Mouse (Mus musculus) urinary bladder, adult 18-20 months (tissue): ENCODE measurements at regions not wholly inside any gene's neighbourhood (a gene's known extent, or its start where the extent isn't known, plus 50 kb on each side); places are given as distances from the start of the nearest gene placed in this dataset.

ENCODE experiments used
- DNase-seq, 2 experiments: peaks; one replicate each; pipeline ENCODE4 v3.0.0; 2022; ENCODE audit warnings: low spot score in 2 of 2, mixed read lengths in 2 of 2

DNA sequence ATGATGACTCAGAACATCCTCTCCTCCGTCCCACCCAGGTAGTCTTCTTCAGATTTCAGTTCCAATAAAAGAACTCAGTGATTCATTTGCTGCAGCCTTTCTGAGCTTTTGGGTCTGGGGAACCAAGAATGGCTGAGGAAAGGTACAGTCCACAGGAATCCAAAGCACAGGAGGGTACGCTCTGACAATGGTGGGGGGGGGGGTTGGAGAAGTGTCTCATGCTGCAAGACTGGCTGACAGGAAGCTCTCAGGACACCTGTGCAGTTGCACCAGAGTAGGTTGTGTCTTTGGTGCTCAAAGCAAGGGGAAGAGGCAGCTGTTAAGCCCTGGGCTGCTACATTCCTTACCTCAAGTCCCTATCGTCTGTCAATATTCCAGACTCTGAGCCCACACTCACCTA, 192.7 kb upstream of the Bcl6 start:
- no peak for DNase-seq

DNA sequence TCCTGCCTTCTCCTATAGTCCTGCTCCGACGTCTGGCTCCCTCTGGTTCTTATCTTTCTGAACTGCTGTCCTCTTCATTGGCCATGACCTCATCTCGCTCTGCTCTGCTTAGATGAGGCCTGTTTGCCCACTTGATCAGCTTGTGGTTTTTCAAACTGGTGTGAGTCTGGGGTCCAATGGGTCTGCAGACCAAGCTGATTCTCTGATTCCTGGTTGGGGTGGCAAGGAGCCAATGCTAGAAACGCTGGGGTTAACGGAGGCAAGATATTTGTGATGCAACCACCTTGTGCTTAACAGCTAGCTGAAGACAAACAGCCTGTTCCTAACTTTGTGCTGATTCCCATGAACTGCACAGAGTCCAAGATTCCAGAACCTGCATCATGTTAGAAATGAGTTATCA, 192.0 kb upstream of the Bcl6 start:
- no peak for DNase-seq

DNA sequence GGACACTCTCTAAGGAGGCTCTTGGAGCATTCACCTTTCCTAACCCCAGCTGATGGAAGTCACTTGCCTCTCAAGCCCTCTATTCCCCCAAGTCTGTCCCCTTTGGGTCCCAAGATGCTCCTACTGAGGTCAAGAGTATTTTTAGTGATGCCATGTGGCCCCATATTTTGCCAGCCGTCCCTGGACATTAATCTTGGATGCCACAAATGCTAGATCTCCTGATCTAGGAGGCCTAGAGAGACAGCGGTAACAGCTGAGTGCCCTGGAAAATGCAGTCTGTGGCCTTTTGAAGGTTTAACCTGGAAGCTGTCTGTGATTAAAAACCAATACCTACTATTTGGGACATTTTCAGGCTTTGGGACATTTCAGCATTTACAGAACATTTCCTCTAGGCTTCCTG, 188.9 kb upstream of the Bcl6 start:
- no peak for DNase-seq

DNA sequence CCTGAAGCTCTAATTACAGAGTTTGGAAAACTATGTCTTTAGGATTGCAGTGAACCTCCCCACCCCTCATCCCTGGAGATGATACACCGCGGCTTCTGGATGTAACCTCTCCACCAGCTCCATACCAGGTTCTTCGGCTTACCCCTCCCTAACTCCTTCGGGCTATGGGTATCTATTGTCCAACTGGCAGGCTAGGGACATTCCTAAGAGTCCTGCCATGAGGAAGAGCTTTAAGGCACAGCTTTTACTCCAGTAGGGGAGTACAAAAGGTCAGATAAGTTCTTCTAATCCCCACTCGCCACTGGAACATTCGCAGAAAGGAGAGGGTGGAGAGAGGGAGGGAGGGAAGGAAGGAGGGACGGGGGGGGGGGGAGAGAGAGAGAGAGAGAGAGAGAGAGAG, 188.5 kb upstream of the Bcl6 start:
- DNase-seq = no peak

DNA sequence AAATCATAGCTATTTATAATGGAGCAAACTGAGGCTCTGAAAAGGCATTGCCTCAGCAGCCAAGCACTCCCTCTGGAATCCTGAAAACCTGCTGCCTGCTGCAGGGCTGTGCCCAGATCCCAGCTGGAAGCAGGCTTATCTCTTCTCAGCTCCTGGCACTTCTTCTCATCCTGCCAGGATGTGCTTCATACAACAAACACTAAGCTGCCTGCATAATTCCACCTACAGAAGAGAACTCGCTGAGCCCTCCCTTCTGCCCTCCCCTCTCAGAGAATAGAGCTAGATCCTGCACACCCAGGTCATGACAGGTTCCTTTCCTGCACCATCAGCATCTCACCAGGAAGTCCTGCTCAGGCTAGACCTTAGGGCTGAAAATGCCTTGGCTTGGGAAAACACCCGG, 187.4 kb upstream of the Bcl6 start:
- no peak for DNase-seq

DNA sequence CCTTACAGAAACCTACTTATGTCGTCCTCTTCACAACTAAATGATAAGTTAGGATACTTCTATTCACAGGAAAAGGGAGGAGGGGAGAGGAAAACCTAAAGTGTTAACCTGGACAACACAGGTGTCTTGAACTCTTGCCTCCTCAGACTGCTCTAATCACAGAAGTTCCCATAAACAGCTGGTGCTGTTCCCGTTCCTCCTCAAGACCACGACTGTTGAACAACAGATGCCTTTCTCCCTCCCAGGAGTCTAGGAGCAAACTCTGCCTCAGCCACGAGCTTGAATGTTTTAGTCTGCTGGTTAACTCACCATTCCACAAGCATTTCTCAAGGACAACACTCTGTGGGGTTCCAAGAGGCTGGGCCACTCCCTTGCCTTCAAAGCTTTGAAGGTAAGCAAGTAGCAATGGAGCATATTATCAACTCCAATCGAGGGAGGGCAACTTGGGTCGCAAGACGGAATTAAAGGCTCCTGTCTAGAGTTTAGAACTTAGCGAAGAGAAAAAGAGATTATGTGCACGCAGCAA, 186.6 kb upstream of the Bcl6 start:
- DNase-seq = no peak

DNA sequence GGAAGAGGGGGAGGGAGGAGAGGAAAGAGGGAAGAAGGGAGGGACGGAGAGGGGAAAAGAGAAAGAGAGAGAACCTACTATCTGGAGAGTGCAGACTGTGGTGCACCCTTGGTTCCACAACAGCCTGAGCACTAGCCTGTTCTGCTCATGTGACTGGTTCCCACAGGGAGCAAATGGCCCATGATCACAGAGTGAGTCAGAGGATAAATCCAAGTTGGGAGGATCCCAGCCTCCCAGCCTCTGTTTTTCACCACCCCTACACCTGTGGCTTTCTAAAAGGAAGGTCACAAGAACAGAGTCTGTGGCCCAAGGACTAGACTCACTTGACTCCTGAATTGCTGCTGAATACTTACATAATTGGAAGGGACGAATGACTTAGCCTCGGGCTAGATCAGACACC, 185.9 kb upstream of the Bcl6 start:
- DNase-seq = no peak

DNA sequence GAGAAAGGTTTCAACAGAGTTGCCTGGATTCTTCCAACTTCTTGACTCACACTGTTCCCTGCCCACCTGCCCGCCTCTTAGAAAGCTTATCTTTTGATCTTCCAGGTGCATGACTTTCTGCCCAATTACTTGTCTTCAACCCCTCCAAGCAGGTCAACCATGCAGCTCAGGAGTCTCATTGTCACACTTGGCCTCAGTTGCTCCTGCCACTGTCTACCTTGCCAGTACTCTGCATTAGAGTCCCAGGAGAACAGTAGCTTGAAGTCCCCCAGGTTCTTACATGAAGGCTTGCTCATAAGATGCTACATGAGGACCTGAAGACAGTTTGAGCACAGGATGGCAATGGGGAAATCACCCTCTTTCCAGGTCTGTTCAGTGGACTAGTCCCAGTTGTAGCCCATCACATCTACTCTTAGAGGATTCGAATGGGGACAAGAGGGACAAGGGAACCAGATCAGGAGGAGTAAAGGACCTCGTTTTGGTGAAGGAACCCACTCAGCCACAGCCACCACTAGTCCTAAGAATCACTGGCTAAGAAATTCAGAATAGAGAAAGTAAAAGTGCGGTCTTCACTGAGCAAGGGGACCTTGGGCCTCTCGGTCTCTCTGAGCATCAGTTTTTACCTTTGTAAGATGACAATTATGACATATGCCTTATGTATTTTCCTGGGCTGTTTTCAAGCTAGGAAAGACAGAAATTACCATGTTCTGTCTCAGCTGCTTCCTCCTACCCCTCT, 185.3 kb upstream of the Bcl6 start:
- DNase-seq = no peak

DNA sequence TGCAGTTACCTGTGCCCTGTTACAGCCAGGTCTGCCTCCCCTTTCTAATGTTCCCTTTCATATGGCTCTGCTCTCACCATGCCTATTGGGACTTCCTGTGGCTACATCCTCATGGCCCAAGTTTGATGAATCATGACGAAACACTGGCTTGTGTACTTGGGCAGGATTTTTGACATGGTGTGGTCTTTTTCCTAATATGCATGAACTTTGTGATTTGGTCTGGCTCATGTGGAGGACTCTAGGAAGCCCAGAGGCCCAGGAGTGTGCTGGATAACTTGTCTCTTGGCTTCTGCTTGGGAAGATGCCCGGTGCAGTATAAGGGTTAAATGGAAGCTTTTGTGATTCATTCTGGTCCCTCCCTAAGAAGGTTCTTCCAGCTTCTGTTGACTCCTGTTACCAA, 184.0 kb upstream of the Bcl6 start:
- no peak for DNase-seq

DNA sequence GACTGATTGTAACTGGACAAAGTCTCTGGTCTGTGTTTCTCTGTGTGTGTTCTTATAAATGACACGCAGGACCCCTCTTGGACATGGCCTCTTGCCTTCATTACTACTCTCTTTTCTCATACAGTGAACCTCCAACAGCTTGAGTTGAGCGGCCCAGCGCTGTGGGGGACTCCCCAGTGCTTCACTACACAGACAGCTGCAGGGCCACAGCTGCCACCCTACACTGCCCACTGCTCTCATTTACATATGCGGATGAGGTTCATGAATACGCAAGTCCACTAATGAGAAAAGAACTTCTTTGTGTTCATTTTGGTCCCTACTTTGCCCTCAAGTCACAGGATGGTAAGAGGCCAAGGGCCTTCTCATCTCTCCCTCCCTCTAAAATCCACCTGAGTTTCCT, 183.4 kb upstream of the Bcl6 start:
- DNase-seq = no peak

DNA sequence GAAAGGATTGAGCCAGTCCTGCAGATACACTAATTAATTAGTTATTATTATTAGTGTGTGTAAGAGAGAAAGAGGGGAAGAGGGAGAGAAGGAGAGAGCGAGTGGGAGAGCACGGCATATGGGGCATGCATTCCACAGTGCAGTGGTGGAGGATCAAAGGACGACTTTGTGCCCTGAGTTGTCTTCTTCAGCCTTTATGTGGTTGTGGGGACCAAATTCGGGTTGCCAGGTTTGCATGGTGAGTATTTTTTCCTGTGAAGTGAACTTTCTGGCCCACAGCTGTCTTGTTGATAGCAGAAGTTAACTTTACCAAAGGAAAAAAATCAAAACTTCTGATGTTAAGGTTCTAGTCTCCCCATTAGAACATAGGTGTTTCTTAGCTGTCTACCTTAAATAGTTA, 182.5 kb upstream of the Bcl6 start:
- no peak for DNase-seq

DNA sequence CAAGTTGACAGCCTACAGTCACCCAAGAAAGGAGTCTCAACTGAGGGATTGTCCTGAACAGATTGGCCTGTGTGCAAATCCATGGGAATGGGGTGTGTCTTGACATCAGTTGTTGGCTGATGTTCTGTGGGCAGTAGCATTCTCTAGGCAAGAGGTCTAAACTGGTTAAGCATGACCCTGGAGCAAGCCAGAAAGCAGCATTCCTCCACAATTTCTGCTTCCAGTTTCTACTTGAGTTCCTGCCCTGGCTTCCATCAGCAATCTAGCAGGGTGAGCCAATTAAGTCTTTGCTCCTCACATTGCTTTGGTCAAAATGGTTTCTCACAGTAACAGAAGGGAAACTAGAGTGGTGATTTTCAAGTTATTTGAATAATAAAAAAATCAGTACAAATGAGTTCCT, 177.8 kb upstream of the Bcl6 start:
- no peak for DNase-seq

DNA sequence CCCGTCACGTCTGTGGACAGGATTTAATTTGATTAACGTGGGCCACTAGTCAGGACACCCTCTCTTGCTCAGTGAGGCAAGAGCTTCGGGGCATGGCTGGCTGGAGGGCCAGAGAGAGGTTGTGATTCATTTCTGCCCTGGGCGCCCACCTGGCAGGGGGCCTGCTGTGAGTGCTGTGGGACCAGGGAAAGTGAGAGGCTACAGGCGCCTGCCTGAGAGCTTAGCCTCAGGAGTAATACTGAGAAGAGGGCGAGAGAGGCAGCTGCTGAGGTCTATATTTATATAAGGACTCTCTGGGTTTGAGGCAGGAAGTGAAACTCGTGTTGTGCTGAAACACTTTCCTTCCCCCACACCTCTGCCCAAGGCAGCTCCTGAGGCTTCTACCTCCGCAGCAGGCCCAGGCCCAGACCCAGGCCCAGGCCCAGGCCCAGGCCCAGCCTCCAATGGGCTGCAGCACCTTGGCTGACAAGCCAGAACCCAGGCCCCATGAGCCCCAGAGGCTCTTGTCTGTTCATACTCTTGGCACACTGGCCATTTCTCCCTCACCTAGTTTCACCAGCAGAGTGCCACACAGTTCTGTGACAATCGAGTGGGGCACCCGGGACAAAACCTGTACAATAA, 176.9 kb upstream of the Bcl6 start:
- no peak for DNase-seq

DNA sequence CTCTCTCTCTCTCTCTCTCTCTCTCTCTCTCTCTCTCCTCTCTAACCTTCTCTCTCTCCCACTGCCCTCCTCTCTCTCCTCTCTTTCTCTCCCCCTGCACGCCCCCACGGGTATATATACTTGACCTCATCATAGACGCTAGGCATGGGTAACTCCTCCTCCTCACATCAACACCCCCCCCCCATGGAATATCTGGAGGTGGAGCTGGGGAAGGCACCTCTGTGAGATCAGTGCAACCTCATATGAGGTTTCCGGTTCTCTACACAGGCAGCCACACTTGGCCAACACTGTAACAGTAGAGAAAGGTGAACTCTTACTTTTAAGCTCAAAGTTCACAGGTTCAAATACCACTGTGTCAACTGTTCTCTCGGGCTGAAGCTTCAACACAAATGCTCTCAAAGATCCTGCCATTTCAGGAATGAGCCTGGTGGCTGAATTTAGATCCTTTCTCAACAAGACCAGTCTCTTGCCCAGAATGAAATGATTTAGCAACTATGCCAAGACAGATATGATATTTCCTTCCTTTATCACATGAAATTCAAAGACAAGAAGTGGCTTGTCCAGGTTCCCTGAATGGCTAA, 172.1 kb upstream of the Bcl6 start:
- no peak for DNase-seq

DNA sequence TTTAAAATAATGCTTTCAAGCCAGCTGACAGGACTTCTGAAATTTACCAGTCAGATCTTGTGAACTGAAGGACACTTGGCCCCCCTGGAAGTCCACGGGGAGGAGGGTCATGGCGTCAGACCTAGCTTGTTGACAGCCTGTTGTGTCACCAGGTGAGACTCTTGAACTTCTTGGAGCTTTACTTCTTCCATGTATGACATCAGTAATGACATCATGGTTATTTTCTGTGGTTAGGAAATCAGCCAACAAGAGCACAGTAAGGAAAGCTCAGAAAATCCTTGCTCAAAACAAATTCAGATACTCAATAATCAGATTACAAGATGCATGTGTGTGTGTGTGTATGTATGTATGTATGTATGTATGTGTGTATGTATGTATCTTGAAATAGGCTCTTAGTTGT, 170.7 kb upstream of the Bcl6 start:
- DNase-seq = no peak

DNA sequence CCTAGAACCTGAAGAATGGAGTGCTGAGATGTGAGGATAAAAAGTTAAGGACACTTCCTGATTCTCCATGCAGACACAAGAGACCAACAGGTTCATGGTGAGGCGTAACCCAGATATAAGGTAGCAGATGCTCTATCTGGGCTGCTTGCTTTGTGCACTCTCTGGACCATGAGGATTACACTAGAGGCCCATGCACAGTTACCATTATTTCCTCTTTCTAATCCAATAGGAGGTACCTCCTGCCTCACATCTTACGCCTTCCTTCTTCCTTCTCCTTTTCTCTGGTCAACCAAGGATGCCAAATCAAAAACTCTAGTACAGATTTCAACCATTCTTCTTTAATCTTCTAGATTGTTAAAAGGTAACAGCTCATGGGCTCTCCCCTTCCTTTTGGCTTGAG, 169.1 kb upstream of the Bcl6 start:
- no peak for DNase-seq

DNA sequence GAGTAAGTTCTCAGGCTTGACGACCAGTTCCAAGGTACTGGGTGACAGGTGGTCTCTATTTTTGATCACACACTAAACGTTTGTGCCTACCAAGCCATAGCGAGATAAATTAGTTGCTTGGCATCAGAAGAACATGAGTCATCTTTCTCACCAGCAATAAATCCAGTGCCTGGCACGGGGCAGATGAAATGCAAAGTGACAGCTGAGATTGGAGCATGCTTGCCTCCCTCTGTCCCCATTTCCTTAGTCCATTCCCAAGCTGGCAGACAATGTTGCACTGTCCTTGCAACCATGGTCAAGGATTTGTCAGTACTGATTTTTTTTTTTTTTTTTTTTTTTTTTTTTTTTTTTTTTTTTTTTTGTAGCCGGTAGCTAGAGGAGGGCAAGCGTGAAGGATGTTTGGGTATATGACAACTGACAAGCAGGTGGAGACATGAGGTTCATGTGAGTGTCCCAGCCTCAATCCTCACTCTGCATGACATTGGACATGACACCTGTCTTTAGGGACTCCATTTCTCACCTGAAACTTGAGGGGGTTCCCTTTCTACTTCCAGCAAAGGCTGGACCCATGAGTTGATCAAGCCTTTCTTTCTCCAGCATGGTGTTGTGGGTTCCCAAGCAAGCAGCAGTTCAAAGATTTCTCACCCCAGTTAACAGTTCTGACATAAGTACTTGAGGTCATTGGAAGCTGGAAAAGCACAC, 168.2 kb upstream of the Bcl6 start:
- DNase-seq = no peak

DNA sequence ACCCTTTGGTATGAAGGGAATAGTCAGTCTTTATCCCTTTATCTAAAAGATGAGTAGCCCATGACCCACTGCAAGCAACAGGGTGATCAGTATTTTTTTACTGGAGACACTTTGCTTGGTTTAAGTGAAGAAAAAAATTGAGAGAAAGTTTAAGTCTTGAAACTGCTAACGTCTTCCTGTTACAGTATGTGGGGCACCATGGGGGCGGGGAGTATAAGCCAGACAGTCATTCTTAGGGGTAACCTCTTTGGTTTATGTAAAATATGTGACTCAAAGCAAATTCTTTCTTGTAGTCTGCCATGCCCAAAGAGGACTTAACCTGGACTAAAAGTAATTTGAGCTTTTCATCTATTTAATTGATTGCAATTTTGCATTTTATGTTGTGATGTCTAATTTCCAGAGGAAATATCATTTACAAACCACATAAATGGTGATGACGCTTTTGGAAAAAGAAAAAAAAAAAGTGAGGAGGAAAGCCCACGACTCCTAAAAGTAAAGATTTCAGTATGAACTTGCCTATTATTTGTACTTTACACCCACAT, 166.2 kb upstream of the Bcl6 start:
- no peak for DNase-seq

DNA sequence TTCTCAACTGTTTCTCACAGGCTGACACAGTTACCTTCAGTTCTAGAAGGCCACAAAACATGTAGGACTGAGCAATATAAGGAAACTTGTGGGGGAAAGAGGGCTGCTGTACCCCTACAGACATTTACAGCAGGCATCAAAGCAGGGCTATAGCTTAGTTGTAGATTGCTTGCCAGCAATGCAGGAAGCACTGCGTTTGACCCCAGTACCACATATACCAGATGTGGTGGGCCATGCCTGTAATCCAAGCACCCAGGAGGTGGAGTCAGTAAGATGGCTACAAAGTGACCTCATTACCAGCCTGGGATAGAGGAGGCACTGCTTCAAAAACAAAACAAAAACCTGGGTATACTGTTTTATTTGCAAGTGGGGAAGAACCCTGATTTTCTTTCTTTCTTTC, 165.3 kb upstream of the Bcl6 start:
- DNase-seq = no peak

DNA sequence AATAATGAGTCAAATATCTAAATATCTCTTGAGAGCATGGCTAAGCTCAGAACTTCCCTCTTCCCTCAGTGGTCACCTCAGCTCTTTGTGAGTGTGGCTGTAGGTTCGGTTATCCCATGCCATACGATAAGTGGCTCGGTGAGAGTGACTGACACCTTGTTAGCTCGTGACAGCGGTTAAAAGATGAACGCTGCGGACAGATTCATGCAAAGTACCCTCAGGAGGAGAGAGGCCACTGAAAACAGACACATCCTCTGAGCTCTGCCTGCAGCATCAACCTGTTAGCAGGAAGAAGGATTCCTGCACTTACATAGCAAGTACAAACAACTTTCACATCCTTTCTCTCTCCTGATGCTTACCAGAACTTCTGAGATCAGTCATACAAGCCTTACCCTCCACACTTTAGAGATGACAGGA, 163.2 kb upstream of the Bcl6 start:
- no peak for DNase-seq

DNA sequence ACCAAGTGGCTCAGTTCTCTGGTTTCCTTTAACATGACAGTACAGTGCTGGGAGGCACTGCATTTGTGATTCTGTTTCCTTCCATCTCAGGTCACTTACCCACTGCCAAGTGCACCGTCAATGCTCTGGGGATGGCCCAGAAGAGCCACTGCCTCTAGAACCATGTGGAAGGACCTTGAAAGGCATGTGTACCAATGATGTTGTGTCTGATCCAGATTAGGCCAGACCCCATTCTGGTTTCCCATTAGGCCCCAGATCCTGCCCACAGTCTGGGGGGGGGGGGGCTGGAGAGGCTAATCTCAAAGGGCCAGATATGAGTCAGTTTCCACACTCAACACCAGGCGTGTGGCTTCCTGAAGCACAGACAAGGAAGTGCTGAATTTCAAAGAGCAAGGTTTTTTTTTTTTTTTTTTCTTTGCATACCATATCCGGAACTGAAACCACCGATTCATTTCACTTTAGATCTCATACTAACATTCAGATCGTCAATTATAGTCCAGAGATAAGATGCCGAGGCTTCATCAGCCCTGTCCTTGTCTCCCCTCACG, 162.6 kb upstream of the Bcl6 start:
- no peak for DNase-seq

DNA sequence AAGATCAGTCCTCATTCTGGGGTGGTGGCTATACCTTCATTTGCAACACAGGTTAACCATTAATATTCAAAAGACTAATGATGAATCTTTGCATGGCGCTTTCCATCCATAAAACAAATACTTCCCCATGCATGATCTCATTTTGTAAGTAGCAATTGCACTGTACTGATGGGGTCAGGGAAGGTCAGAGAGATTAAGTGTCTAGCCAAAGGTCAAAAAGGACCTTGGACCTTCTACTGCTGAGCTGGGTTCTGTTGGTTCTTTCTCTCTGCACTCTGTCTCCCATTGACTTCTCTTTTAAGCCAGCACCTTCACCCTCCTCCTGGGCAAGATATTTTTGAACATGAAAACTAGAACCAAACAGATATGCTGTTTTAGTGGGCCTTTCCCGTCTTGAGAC, 161.9 kb upstream of the Bcl6 start:
- no peak for DNase-seq
